Mouse (Mus musculus) B cell, adult 67 days (primary cell): ENCODE data around the gene Olfr612. TPM values are rescaled to one million over a fixed set of nuclear protein-coding genes. Genes with fewer than 3 reads are reported as not detected.

Experiments
- total RNA-seq, 2 experiments: library from RNA; stranded (reverse); gene quantifications; 4 replicates each; pipeline ENCODE4 v1.2.4; 2023

The Olfr612 gene
- total RNA-seq: not detected

DNA sequence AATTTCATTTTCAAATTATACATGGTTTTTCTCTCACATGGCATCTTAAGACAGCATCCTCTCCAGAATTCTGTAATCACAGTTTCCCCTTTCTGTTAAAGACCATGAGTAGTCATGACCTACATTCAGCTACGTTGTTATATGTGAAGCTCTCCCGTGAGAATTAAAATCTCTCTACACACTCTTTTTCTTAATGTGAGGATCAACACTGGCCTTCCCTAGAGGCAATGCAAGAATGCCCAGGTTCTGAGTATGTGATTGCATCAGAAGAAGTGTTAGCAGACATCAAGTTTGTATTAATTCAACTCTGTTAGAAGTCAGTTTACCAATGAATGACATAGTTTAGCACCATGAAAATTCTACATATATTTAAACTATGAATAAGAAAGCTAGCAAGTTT, at the start of gene Olfr612:
Gene Olfr612 (minus strand): TSS at position 101 of the 400 bp plus-strand sequence.

DNA sequence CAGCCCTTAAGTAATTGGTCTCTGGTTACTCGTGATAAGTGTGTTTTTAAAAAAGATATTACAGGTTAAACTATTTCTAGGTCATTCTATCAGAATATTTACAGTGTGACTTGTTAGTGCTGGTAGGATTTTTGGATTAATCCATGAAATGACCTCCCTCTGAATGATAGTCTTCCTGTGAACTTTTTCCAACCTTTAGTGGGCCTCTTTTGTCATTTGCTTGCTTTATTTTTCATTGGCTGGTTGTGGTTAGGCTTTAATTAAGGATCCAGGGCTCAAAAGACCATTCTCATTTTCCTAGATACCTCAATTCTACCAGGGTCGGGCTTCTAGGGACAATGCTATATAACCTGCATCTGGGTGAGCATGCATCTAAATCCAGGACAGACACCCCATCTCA, 47.3 kb upstream of the Olfr612 start, which contains the start of gene Olfr618:
Gene Olfr618 (plus strand): TSS at position 301 of the 400 bp plus-strand sequence.

GRCm38 (mm10) chr7:103572761-103573160, 30.2 kb upstream of the Olfr612 start, which contains the start of gene Olfr617:
Gene Olfr617 (plus strand): TSS chr7:103573061.

GRCm38 (mm10) chr7:103569043-103569442, 26.5 kb upstream of the Olfr612 start, which contains the start of gene Olfr616:
Gene Olfr616 (minus strand): TSS chr7:103569143.

GRCm38 (mm10) chr7:103555779-103556178, 13.3 kb upstream of the Olfr612 start, which contains the start of gene Olfr615:
Gene Olfr615 (plus strand): TSS chr7:103556079.

GRCm38 (mm10) chr7:103547774-103548173, 5.3 kb upstream of the Olfr612 start, which contains the start of gene Olfr613:
Gene Olfr613 (plus strand): TSS chr7:103548074.

GRCm38 (mm10) chr7:103520746-103521145, 21.8 kb downstream of the Olfr612 start, which contains the start of gene Olfr611:
Gene Olfr611 (minus strand): TSS chr7:103520846.

DNA sequence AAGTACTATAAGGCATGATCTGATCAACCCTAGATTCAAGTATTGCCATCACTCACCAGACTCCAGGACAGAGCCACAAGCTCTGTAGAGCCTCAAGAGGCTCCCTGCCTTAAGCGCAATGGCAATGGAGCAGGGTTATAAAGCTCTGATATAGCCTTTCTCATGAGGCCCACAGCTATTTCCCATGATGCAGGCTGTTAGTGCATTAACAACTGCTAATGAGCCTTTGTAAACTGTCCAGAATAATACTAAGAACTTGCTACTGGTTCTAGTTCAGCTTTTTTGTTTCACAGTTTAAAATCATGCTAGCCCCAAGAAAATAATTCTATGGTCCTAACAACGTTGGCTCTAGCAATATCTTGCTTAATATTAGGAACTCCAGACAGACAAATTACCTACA, 30.5 kb downstream of the Olfr612 start, which contains the start of gene Olfr610:
Gene Olfr610 (minus strand): TSS at position 101 of the 400 bp plus-strand sequence.

DNA sequence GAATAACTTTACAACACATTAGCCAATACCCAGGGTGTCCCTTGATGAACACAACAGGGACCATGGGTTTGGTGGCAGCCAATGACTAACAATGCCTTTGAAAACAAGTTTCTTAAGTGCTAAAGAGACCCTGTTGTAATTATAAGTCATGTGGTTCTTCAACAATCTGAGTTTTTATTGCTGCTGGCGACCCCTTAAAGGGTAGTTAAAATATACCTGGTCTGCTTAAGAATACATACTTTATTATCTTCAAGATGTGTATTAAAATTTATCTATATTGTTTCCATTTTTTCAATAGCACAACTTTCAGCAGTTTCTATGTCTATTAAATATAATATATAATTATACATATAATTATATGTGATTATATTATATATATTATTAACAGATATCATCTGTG, 44.6 kb downstream of the Olfr612 start, which contains the start of gene Olfr609:
Gene Olfr609 (minus strand): TSS at position 101 of the 400 bp plus-strand sequence.

Other genes with a start within 250 kb of the Olfr612 start
- gene Olfr596, start 237.1 kb downstream of the Olfr612 start, total RNA-seq: not detected
- gene Olfr597, start 226.4 kb downstream of the Olfr612 start, total RNA-seq: not detected
- not detected for gene Olfr598, start 219.1 kb downstream of the Olfr612 start, total RNA-seq
- gene Olfr599, start 206.8 kb downstream of the Olfr612 start, total RNA-seq: not detected
- not detected for gene Olfr600, start 193.0 kb downstream of the Olfr612 start, total RNA-seq
- gene Olfr601, start 180.1 kb downstream of the Olfr612 start, total RNA-seq: not detected
- gene Olfr603, start 156.5 kb downstream of the Olfr612 start, total RNA-seq: not detected
- gene Usp17lc, start 127.6 kb downstream of the Olfr612 start, total RNA-seq: not detected
- not detected for gene Olfr605, start 97.3 kb downstream of the Olfr612 start, total RNA-seq
- not detected for gene Olfr606, start 93.7 kb downstream of the Olfr612 start, total RNA-seq
- gene Olfr607, start 78.6 kb downstream of the Olfr612 start, total RNA-seq: not detected
- not detected for gene Olfr608, start 72.8 kb downstream of the Olfr612 start, total RNA-seq
- gene Olfr609, start 44.7 kb downstream of the Olfr612 start, total RNA-seq: not detected
- gene Olfr610, start 30.6 kb downstream of the Olfr612 start, total RNA-seq: not detected
- not detected for gene Olfr611, start 21.9 kb downstream of the Olfr612 start, total RNA-seq
- gene Olfr613, start 5.4 kb upstream of the Olfr612 start, total RNA-seq: not detected
- not detected for gene Olfr615, start 13.4 kb upstream of the Olfr612 start, total RNA-seq
- not detected for gene Olfr616, start 26.4 kb upstream of the Olfr612 start, total RNA-seq
- gene Olfr617, start 30.3 kb upstream of the Olfr612 start, total RNA-seq: not detected
- gene Olfr618, start 47.4 kb upstream of the Olfr612 start, total RNA-seq: not detected
- gene Olfr619, start 57.9 kb upstream of the Olfr612 start, total RNA-seq: not detected
- not detected for gene Olfr620, start 69.8 kb upstream of the Olfr612 start, total RNA-seq
- not detected for gene Olfr622, start 100.0 kb upstream of the Olfr612 start, total RNA-seq
- gene Olfr623, start 121.0 kb upstream of the Olfr612 start, total RNA-seq: not detected
- gene Olfr624, start 128.5 kb upstream of the Olfr612 start, total RNA-seq: not detected
- gene Olfr625-ps1, start 140.0 kb upstream of the Olfr612 start, total RNA-seq: not detected
- not detected for gene Olfr243, start 172.0 kb upstream of the Olfr612 start, total RNA-seq
- not detected for gene Olfr628, start 187.7 kb upstream of the Olfr612 start, total RNA-seq
- gene Olfr629, start 202.2 kb upstream of the Olfr612 start, total RNA-seq: not detected
- not detected for gene Olfr630, start 214.6 kb upstream of the Olfr612 start, total RNA-seq
- not detected for gene Olfr69, start 228.9 kb upstream of the Olfr612 start, total RNA-seq
- not detected for gene Olfr68, start 237.0 kb upstream of the Olfr612 start, total RNA-seq
- gene Olfr67, start 249.1 kb upstream of the Olfr612 start, total RNA-seq: not detected